Mouse (Mus musculus) spleen, postnatal 4 days (tissue): Measurements from ENCODE around the gene Iqce.

Source experiments
- DNase-seq, 2 experiments: peaks; one replicate each; pipeline ENCODE4 v3.0.0; 2022; ENCODE audit warnings: low spot score in 2 of 2

Iqce gene

GRCm38 (mm10) chr5:140661875-140662643 lies 40.1 kb downstream of the Iqce start:
- DNase-seq, result no peak

- DNase-seq, result no peak
Observed at GRCm38 (mm10) chr5:140661427-140661826, 40.8 kb downstream of the Iqce start.

GRCm38 (mm10) chr5:140660398-140660797 lies 41.8 kb downstream of the Iqce start:
- no peak for DNase-seq

GRCm38 (mm10) chr5:140659607-140660272 lies 42.4 kb downstream of the Iqce start:
- DNase-seq, result no peak

- DNase-seq, result no peak
Observed at GRCm38 (mm10) chr5:140654096-140654845, 47.9 kb downstream of the Iqce start.

- DNase-seq, result no peak
Observed at GRCm38 (mm10) chr5:140652587-140652986, 49.6 kb downstream of the Iqce start.

GRCm38 (mm10) chr5:140651231-140651630 lies 50.9 kb downstream of the Iqce start:
- DNase-seq, result no peak

GRCm38 (mm10) chr5:140649881-140650414 lies 52.2 kb downstream of the Iqce start:
- no peak for DNase-seq

- DNase-seq, result peak; percentile 99
Observed at GRCm38 (mm10) chr5:140649101-140649667, 53.0 kb downstream of the Iqce start.

GRCm38 (mm10) chr5:140648519-140649100 lies 53.6 kb downstream of the Iqce start, which contains the start of gene Ttyh3:
Gene Ttyh3, minus strand, starts transcription at chr5:140649031.
- no peak for DNase-seq

- peak; percentile 56 to 82 for DNase-seq
Observed at GRCm38 (mm10) chr5:140647821-140648518, 54.2 kb downstream of the Iqce start.

GRCm38 (mm10) chr5:140647031-140647760 lies 55.0 kb downstream of the Iqce start:
- no peak for DNase-seq

GRCm38 (mm10) chr5:140646171-140646570 lies 56.0 kb downstream of the Iqce start:
- no peak for DNase-seq

- DNase-seq, result no peak
Observed at GRCm38 (mm10) chr5:140645454-140645853, 56.7 kb downstream of the Iqce start.

GRCm38 (mm10) chr5:140644702-140645201 lies 57.4 kb downstream of the Iqce start:
- DNase-seq, result peak; percentile 63 to 75

GRCm38 (mm10) chr5:140644263-140644662 lies 57.9 kb downstream of the Iqce start:
- peak in 1 of 2 experiments; percentile 79 for DNase-seq

- peak; percentile 65 to 80 for DNase-seq
Observed at GRCm38 (mm10) chr5:140642076-140642475, 60.1 kb downstream of the Iqce start.

GRCm38 (mm10) chr5:140641254-140641928 lies 60.8 kb downstream of the Iqce start:
- DNase-seq, result no peak

- DNase-seq, result no peak
Observed at GRCm38 (mm10) chr5:140640812-140641211, 61.4 kb downstream of the Iqce start.
